Mouse (Mus musculus) myocyte (in vitro differentiated cells): ENCODE results near the gene Mcu. TPM values are rescaled to one million over a fixed set of nuclear protein-coding genes. Genes with fewer than 3 reads are reported as not detected.

Experiments
- polyA plus RNA-seq: library from polyadenylated mRNA; unstranded; fragments of >200 nt; fragmentation: generic; extraction: Trizol; gene quantifications from one replicate; pipeline ENCODE4 v1.2.1, GENCODE M21; 2012; ENCODE audit warnings: missing spikeins

The Mcu gene
- polyA plus RNA-seq, 1 experiment, result 82.9 TPM

Other genes with a start within 250 kb of the Mcu start
- 10.3 TPM for gene Gm10273, start 221.1 kb downstream of the Mcu start, polyA plus RNA-seq
- not detected for gene Pla2g12b, start 213.0 kb downstream of the Mcu start, polyA plus RNA-seq
- gene Oit3, start 174.9 kb downstream of the Mcu start, polyA plus RNA-seq, result 0.32 TPM
- gene Gm10322, start 629 bp downstream of the Mcu start, polyA plus RNA-seq, result 0.37 TPM
- 264 TPM for gene Micu1, start 85.8 kb upstream of the Mcu start, polyA plus RNA-seq